Mouse (Mus musculus) thymus, postnatal 36 days (tissue): ENCODE results near the gene Gpr143.
"Not testable (repeated sequence)": the region's sequence is repeated elsewhere in the genome, so short reads cannot be mapped to it uniquely, and the experiment has no call there.

ENCODE experiments used
- DNase-seq, 2 experiments: peaks; one replicate each; pipeline ENCODE4 v3.0.0; 2022; ENCODE audit warnings: mixed read lengths in 2 of 2

Gpr143 gene

GRCm38 (mm10) chrX:152781720-152782403 is at the start of gene Gpr143:
Gene Gpr143, plus strand, starts transcription at chrX:152781921.
- DNase-seq: no peak

GRCm38 (mm10) chrX:152735283-152735682 is 46.4 kb upstream of the Gpr143 start:
- DNase-seq: no peak

GRCm38 (mm10) chrX:152738191-152738590 is 43.5 kb upstream of the Gpr143 start:
- DNase-seq: no peak

DNA sequence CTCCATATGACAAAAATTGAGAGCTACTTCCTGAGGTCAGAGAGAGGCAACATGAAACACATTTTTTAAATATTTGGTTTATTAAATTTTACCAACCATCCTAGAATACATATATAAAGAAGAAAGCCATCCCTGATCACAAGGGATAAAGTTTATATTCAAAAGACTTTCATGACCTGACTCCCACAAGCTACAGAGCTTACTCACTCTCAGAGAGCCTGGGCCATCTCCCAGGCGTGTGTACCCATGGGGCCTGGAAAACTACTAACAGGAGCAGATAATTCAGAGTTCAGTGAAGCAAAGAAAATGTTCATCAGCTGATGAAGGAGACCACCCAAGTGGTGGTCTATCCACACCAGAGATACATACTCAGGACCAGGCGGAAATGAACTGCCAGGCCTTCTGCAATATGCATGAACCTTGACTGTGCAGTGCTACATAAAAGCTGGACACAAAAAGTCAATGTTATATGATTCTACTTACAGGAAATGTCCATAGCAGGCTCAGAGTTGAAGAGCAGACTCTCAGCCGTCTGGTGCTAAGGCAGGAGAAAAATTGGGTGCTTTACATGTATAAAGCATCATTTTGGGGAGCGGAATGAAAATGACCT is 42.9 kb upstream of the Gpr143 start:
- no peak for DNase-seq

- DNase-seq: no peak
These were observed 38.1 kb upstream of the Gpr143 start for GRCm38 (mm10) chrX:152743642-152744041.

DNA sequence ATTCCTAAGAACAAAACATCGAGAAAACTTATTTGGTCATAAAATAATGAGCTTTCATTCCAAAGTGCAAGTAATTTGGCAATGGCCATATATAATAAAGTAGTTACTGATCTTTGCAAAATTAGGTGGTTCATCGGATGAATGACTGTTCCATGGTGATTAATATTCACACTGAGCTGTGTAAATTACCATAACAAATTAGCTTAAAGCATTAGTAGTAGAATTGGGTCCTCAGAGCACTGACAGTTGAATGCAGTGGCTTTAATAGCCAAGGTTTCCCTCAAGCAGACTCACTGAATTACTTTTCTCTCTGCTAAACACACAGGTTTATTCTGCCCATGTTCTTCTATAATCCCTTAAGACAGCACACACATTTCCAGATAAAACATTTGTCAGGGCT is 35.8 kb upstream of the Gpr143 start:
- DNase-seq: no peak

- DNase-seq: no peak
These were observed 25.9 kb upstream of the Gpr143 start for GRCm38 (mm10) chrX:152755819-152756218.

- DNase-seq: no peak
These were observed 25.4 kb upstream of the Gpr143 start for GRCm38 (mm10) chrX:152756293-152756692.

GRCm38 (mm10) chrX:152762437-152762836 is 19.3 kb upstream of the Gpr143 start:
- no peak for DNase-seq

DNA sequence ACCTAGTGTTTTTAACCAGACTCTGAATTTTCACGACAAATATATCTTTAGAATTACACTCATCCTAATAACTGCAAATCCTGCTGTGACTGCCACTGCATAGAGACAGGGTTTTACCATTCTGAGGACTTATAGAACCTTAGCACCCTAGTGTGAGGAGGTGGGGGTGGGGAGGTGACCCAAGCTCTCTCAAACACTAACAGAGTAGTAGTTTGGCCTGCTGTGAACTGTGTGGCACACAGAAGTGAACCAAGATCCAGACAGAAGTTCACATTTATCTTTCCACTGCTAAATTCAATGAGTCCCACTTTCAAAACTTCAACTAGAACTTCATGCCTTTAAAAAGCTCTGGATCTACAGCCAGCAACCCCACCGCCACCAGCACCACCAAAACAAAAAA is 18.9 kb upstream of the Gpr143 start:
- no peak for DNase-seq

DNA sequence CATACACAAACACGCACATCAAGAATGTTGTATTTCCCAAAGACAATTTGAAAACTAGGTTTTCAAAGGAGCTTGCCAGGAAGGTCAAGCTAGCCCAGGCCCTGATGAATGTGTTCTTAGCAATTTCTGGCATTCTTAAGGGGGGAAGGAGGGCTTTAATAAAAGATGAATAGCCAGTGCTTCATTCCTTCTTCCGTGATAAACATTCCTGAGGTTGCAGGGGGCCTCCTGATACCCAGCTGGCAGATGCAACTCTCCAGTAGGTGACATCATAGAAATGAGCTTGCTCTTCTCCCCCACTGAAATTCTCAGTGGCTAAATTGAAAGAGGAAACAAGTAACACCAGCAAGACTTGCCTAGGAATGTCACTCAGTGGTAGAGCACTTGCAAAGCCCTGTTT is 17.6 kb upstream of the Gpr143 start:
- DNase-seq: no peak

DNA sequence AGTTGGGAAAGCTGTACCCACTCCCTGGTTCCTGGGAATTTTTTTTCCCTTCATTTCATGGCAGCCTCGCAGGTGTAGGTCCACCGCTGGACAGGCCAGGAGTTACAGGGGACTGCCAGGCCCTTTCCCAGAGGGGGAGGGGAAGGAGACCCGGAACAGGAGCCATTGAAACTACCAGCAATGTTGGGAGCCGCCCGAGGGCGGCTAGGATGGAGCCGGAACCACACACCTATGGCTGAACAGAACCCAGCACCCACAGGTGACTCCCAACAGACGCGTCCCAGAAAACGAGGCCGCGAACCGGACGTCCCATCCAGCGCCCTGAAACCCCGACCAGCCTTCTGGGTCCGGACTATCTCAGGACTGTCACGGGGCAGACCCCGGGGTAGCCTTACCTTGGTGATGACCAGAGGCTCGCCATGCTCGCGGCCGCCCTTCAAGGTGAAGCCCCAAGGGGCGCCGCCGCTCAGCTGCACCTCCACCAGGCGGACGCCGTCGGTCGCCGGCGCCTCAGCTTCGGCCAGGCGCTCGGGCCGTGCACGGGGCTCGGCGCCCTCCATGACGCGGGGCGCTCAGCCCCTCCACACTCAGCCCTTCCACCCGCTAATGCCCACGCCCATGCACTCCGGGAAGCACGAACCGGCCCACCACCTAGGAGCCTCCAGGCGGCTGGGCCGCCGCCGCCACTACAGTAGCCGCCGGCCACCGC is 12.7 kb upstream of the Gpr143 start, which contains the start of gene Shroom2:
Gene Shroom2 (minus strand): TSS at position 575 of the 709 bp plus-strand sequence.
- peak in 1 of 2 experiments; percentile 4 for DNase-seq

DNA sequence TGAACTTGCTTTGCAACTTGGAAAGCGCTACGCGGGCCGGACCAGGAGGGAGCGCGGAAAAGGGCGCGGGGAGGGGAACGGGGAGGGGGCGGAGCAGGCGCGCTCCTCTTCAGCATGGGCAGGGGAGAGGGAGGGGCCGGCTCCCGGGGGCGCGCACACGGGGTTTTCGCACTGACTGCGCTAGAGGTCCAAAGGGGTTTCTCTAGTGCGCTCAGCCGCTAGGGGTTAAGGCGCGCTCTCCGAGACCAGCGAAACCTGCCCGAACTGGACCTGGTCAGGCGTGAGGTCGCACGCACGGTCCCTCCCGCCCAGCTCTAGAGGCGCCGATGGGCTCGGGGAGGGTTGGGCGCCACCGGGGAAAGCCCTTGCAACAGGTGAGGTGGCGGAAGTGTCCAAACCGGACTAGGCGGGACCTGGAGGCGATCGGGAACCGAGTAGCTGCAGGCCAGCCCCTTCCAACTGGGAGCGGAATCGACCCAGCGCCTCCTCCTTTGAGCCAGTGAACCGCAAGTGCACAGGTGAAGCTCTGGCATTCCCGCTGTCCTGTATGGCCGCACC is 12.0 kb upstream of the Gpr143 start:
- peak in 1 of 2 experiments; percentile 3 for DNase-seq

GRCm38 (mm10) chrX:152788129-152788528 is 6.4 kb downstream of the Gpr143 start:
- DNase-seq: no peak

GRCm38 (mm10) chrX:152788611-152789010 is 6.9 kb downstream of the Gpr143 start:
- DNase-seq: no peak

DNA sequence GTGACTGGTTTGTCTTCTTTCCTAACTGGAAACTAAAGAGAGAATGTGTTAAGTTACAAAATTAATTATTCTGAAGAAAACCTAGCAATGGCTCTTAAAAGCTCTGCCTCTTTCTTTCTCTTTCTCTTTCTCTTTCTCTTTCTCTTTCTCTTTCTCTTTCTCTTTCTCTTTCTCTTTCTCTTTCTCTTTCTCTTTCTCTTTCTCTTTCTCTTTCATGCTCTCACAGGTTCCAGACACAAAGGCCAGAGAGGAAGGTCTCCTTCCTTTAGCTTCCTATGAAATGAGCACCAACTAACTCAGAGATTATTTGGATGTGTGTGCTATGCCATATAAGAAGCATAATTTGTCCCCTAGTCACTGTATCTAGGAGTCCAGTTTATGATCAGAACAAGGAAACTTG is 23.6 kb downstream of the Gpr143 start:
- DNase-seq: no peak

GRCm38 (mm10) chrX:152813339-152813738 is 31.6 kb downstream of the Gpr143 start:
- no peak for DNase-seq

DNA sequence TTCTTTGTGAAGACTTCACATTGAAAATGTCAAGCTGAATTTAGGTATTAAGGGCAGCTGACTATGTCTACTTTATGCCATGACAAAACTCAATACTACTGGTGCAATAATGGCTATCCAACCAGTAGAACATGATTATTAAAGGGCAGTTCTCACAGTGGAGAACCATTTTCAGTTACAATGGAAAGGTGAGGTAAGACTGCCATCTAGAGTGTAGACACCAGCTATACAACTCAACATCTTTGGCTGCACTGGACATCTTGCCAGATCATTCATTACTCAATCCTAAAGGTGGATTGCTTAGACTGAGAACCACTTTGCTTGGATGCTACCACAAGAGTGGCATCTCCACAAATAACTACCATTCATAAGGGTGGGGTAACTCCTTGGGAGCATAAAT is 37.3 kb downstream of the Gpr143 start:
- DNase-seq: no peak

DNA sequence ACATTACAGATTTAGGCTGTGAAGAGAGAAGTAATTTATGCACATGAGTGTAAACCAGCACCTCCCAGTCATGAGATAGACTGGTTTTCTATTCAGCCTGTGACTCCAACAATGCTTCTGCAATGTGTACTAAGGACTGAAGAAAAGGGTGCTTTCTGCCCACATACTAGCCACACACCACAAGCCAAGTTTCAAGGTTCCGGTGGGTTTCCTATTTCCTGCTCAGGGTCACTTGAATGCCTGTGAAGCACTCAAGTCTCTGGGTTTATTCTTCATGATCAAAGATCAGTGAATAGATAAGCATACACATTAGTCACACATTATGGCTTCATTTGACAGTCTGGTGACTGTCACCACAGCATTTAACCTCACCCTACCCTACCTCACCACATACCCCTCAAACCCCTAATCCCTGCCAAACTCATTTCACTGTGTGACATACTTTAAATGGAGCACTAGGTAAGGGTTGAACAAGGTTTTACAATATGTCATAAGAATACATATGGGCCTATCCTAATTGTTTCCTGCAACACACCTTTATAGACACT is 49.4 kb downstream of the Gpr143 start:
- DNase-seq: not testable (repeated sequence)

DNA sequence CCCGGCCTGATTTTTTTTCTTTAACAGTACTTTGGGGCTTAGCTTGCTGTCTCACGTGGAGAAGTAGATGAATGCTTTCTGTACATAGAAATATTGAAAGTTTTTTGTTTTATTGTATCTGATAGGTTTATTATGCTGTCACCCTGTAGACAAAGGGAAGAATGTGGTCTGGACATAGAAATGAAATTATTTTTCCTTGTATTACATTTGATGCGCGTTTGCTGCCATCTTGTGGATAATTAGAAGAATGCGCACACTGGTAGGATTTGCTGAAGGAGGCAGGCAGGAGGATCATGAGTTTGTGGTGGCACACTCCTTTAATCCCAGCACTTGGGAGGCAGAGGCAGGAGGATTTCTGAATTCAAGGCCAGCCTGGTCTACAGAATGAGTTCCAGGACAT is 53.2 kb downstream of the Gpr143 start:
- DNase-seq: not testable (repeated sequence)

DNA sequence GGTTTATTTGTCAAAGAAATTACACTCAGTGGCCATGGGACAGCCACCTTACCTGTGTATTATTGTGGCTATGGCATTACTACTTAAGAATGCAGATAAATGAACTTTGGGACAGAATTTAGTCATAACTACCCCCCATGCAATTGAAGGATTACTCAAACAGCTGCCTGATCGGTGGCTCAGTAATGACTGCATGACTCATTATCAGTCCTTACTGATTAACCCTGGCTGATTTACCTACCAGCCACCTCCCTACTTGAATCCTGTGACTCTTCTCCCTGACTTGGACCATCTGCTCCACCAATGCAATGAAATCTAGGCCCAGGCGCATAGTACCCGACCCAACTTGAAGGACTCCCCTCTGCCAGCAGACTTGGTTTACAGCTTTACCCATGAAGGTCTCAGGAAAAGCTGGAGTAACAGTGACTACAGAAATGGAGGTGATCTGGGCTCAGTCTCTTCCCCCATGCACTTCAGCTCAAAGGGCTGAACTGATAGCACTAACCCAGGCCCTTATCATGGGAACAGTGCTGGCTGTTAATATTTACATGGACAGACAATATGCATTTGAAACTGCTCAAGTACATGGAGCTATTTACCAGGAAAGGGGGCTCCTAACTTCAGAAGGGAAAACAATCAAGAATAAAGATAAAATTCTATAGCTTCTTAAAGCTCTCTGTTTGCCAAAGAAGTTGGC is 73.5 kb downstream of the Gpr143 start:
- no peak for DNase-seq
